Mouse (Mus musculus) liver, embryonic 15.5 days (tissue): ENCODE measurements around the gene Zwint. TPM values are rescaled to one million over a fixed set of nuclear protein-coding genes. Genes with fewer than 3 reads are reported as not detected.
A peak's percentile ranks its signal among the peaks of the same experiment; 100 is the strongest.

ENCODE experiments used
- ATAC-seq: fragments of 200-750 bp; cut with Nextera tagmentation; 2 replicates; pipeline ENCODE4 v1.8.0; 2017; ENCODE audit warnings: moderate number of reproducible peaks, mild to moderate bottlenecking, moderate library complexity; ENCODE audit not compliant: insufficient read depth
- H3K27ac ChIP-seq: fragments of 300-500 bp; sonication (generic); replicated peaks from 2 replicates; pipeline ENCODE4 v1.5.1; 2015; ENCODE audit warnings: mild to moderate bottlenecking, inconsistent platforms
- H3K27me3 ChIP-seq: fragments of 300-500 bp; sonication (generic); 2 replicates; pipeline ENCODE4 v1.6.1; 2015; ENCODE audit warnings: mild to moderate bottlenecking, inconsistent platforms
- H3K36me3 ChIP-seq: fragments of 300-500 bp; sonication (generic); replicated peaks from 2 replicates; pipeline ENCODE4 v1.6.1; 2015; ENCODE audit warnings: moderate library complexity, mild to moderate bottlenecking, inconsistent platforms
- H3K4me1 ChIP-seq: fragments of 300-500 bp; sonication (generic); replicated peaks from 2 replicates; pipeline ENCODE4 v1.6.1; 2015; ENCODE audit warnings: inconsistent platforms
- H3K4me2 ChIP-seq: fragments of 300-500 bp; sonication (generic); 2 replicates; pipeline ENCODE4 v1.6.1; 2015; ENCODE audit warnings: moderate library complexity, mild to moderate bottlenecking, inconsistent platforms
- H3K4me3 ChIP-seq: fragments of 300-500 bp; sonication (generic); replicated peaks from 2 replicates; pipeline ENCODE4 v1.5.1; 2015; ENCODE audit warnings: mild to moderate bottlenecking, inconsistent platforms
- H3K9ac ChIP-seq: fragments of 300-500 bp; sonication (generic); 2 replicates; pipeline ENCODE4 v1.6.1; 2015; ENCODE audit warnings: moderate library complexity, mild to moderate bottlenecking, inconsistent platforms
- H3K9me3 ChIP-seq: fragments of 300-500 bp; sonication (generic); replicated peaks from 2 replicates; pipeline ENCODE4 v1.6.1; 2016; ENCODE audit warnings: inconsistent platforms
- WGBS: fragments of 180-500 bp; shearing (Covaris S2); methylation state at CpG from one replicate; pipeline ENCODE4 v1.1.7; 2015; ENCODE audit warnings: mixed read lengths; ENCODE audit not compliant: insufficient replicate concordance; 5-methylcytosine and 5-hydroxymethylcytosine counted together
- polyA plus RNA-seq: library from polyadenylated mRNA; unstranded; fragments of >200 nt; fragmentation: Nextera tagmentation; extraction: Ambion mirVana; gene quantifications from 2 replicates; pipeline ENCODE4 v1.2.1, GENCODE M21; 2015

Zwint gene
- 141 and 148 TPM in 2 replicates for polyA plus RNA-seq

DNA sequence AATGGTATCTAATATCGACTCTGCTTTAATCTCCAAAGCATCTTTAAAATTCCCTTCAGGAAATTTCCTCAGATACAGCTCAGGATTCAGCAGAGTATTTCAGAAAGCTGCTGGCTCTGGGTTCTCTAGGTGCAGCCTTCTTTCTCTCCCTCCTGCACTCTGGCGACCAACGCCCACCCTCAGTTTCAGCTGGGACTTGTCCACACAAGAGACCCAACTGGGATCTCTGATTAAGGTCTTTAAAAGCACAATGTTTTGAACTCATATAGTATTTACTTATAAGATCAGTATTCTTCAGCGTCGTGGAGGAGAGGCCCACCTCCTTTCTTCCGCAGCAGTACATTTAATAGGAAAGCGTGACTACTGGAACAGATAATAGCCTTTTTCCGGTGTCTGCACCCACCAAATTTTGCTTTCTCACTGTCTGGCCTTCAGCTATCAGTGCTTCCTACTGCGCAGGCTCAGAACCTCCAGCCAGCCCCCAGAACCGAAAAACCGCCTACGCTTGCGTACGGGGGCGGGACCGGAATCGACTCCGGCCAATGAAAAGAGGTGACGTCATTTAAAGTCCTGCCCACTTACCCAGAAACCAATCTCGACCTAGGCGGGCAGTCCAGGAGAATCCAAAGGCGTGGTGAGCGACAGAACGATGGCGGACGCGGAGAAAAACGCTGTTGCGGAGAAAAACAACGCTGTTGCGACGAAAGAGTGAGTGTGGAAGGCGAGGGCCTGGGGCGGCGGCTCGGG lies at the start of gene Zwint:
Gene Zwint, plus strand, starts transcription at position 576 of the 747 bp plus-strand sequence.
- Histone ChIP-seq H3K4me3 (peak within 1 kb of the TSS; percentile 80), H3K27ac (peak within 1 kb of the TSS; percentile 97), H3K27me3 (no peaks in the 10 kb centered on the region), H3K9ac (peak within 1 kb of the TSS; percentile 71), H3K36me3 (peaks cover 33% of the 10 kb centered on the region), H3K9me3 (no peaks in the 10 kb centered on the region), H3K4me1 (peaks cover 22% of the 10 kb centered on the region), H3K4me2 (peak within 1 kb of the TSS; percentile 71)
- WGBS = 2% methylated on average over 36 of the region's 36 CpGs
- ATAC-seq = peak; percentile 97

DNA sequence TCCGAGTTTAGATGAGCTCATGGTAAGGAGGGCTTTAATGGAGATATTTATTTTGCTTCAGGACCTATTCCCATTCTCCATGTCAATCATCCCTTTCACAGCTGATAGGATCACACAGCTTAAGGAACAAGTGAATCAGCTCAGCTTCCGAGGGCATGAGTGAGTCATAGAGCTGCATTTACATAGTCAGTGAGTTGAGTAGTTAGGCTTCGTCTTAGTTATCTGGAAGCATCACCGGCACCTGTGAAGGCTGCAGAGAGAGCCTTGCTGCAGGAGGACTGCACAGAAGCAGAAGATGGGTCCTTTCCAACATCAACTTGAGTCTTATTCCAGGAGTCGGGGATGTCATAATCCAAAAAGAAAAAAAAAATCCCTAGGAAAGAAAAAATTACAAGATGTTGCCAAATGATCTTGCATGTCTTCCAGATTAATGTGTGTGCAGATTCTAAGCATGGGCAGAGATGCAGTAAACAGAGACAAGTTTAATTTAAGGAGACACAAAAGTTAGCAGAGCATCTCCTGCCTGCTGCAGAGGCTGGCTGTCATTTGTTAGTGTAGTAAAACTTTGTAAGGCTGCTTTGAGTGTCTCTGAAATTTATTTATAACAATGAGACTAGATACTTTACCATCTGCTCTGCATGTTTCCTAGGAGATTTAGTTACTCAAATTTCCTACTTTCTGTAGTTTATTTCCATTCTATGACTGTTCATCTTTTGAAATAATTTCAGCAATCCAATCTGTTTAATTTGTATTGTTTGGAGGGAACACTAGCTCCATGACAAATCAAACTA lies 41.3 kb upstream of the Zwint start:
- Histone ChIP-seq H3K27me3 (no peaks in the 10 kb centered on the region), H3K27ac (no peak overlapping the region), H3K36me3 (no peaks in the 10 kb centered on the region), H3K4me1 (no peaks in the 10 kb centered on the region), H3K4me3 (no peak overlapping the region), H3K9me3 (no peaks in the 10 kb centered on the region), H3K9ac (no peak overlapping the region), H3K4me2 (no peak overlapping the region)
- ATAC-seq = no peak
- WGBS = 59% methylated on average over 5 of the region's 5 CpGs

DNA sequence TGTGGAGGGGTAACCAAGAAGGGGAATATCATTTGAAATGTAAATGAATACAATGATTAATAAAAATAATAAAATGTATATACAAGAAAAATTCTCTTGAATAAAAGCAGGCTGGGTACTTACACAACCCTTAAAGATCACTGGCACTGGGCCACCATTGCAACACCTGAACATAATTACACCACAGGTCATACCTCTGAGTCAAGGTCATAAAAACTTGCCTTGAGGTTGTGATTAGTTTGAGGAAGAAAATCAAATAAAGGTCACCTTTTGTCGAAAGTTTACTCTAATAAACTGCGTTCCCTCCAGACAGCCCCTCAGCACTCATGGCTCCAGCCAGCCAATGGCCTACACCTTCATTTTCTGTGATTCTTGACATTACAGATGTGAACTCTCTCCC lies 38.5 kb upstream of the Zwint start:
- no peaks in the 10 kb centered on the region for H3K36me3 ChIP-seq
- ATAC-seq = no peak
- WGBS = 60% methylated on average over 2 of the region's 2 CpGs

DNA sequence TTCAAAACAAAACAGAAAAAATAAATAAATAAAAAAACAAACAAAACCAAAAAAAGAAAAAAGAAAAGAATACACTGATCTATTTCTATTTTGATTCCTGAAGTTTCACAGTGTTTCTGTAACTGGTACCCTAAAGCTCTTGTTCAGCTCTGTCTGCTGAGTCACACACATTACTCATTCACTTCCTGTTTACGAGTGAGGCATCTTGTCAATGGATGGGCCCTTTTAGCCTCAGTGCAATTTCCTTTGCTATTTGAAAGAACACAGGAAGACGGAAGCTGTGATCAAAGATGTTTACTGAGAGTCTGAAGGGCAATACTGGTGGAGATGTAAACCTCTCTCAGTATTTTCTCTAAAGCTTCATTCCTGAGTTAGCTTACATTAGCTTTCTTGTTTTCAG lies 34.1 kb upstream of the Zwint start:
- H3K4me2 ChIP-seq = no peak overlapping the region
- no peak overlapping the region for H3K27ac ChIP-seq
- H3K9me3 ChIP-seq = no peaks in the 10 kb centered on the region
- H3K36me3 ChIP-seq = no peaks in the 10 kb centered on the region
- H3K4me3 ChIP-seq = no peak overlapping the region
- 28% methylated on average over 2 of the region's 2 CpGs for WGBS
- no peak for ATAC-seq
- H3K9ac ChIP-seq = no peak overlapping the region
- H3K4me1 ChIP-seq = no peaks in the 10 kb centered on the region
- no peaks in the 10 kb centered on the region for H3K27me3 ChIP-seq

More for the DNA sequence above, 38.5 kb upstream of the Zwint start:
- Histone ChIP-seq H3K9me3 (no peaks in the 10 kb centered on the region), H3K27me3 (no peaks in the 10 kb centered on the region), H3K4me3 (no peak overlapping the region), H3K9ac (no peak overlapping the region), H3K4me2 (no peak overlapping the region), H3K4me1 (no peaks in the 10 kb centered on the region), H3K27ac (no peak overlapping the region)

DNA sequence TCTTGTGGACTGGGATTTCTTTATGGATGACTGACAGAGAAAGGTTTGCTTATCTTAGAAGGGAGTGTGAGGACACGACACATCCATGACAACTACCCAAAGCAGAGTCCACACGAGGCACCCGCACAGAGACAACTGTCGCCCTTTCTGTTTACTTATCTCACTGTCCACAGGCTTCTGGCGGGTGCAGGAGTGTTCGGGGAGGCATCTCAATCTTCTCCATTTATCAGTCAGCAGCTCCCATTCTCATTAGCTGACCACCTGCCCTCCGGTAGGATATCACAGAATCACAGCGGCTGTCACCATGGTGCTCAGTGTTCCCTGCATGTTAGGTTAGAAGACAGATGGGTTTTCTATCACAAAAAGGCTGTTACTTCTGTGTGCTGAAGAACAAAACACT lies 31.1 kb upstream of the Zwint start:
- Histone ChIP-seq H3K36me3 (no peaks in the 10 kb centered on the region), H3K9ac (no peak overlapping the region), H3K4me1 (no peaks in the 10 kb centered on the region), H3K27ac (no peak overlapping the region), H3K27me3 (no peaks in the 10 kb centered on the region), H3K4me3 (no peak overlapping the region), H3K9me3 (no peaks in the 10 kb centered on the region), H3K4me2 (no peak overlapping the region)
- WGBS = 18% methylated on average over 8 of the region's 8 CpGs
- ATAC-seq = peak; percentile 42; the same call in 1 of the 2 replicates

DNA sequence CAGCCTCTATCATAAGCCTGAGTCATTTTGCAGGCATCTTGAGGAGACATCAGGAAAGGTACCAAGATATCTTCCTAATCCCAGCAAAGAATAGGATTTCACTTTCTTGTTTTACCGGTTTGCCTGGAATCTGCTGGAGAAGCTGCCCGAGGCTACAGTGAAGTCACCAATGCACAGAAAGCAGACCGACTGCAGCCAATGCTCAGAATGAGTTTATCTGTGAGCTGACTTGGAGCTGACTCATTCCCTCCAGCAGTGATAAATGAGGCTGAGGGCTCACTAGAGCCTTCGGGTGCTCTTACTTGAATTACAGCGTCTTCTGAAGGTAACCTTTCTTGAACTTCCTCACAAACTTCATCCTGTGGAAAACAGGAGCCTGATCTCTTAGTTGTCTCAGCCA lies 20.5 kb upstream of the Zwint start:
- H3K36me3 ChIP-seq = no peaks in the 10 kb centered on the region
- no peak overlapping the region for H3K4me2 ChIP-seq
- no peak overlapping the region for H3K4me3 ChIP-seq
- 29% methylated on average over 5 of the region's 5 CpGs for WGBS
- no peak for ATAC-seq
- no peaks in the 10 kb centered on the region for H3K9me3 ChIP-seq
- H3K9ac ChIP-seq = no peak overlapping the region
- no peaks in the 10 kb centered on the region for H3K4me1 ChIP-seq
- H3K27me3 ChIP-seq = no peaks in the 10 kb centered on the region
- H3K27ac ChIP-seq = no peak overlapping the region

DNA sequence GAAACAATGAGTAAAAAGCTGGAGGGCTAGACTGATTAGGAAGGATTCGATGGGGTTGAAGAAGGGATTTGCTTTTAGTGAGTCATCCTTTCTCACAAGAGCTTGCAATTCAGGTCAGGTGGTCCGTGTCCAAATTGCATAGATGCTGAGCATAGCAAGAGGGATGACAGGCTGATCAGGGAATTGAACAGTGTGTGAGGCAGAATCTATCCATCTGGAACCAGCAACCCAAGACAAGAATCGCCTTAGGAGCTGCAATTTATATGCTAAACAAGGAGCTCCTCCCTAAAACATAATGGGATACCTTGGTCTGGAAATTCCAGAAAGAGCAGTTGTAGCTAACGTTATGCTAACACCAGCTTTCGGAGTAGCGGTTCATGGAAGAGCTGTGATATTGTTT lies 3.8 kb upstream of the Zwint start:
- 61% methylated on average over 6 of the region's 6 CpGs for WGBS
- H3K4me3 ChIP-seq = no peak overlapping the region
- H3K27ac ChIP-seq = no peak overlapping the region
- ATAC-seq = no peak
- H3K9me3 ChIP-seq = no peaks in the 10 kb centered on the region
- no peak overlapping the region for H3K9ac ChIP-seq
- H3K27me3 ChIP-seq = no peaks in the 10 kb centered on the region
- no peak overlapping the region for H3K4me2 ChIP-seq
- H3K4me1 ChIP-seq = peaks cover 15% of the 10 kb centered on the region
- no peaks in the 10 kb centered on the region for H3K36me3 ChIP-seq

DNA sequence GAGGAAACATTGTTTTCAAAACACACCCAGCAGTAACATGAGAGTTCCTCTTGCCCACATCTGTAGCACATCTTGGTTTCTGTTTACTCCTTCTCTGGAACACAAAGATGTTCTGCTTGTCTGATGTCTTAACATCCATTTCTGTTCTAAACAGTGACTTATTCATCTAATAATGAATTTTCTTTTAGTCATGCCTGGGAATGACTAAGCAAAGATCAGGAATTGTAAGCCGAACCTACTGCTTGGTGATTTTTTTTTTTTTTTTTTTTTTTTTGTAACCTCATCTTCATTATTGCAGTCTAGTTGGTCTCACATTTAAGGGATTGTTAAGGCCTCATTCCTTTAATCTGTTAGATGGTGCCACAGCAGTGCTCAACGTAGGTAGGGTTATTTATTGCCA lies 848 bp upstream of the Zwint start:
- ATAC-seq = no peak
- WGBS = 37% methylated on average over 2 of the region's 2 CpGs
- Histone ChIP-seq H3K27ac (peak overlapping the region; percentile 91), H3K4me1 (peaks cover 22% of the 10 kb centered on the region), H3K9me3 (no peaks in the 10 kb centered on the region), H3K4me2 (peak overlapping the region; percentile 71), H3K9ac (peak overlapping the region; percentile 26; the same call in 1 of the 2 replicates), H3K36me3 (peaks cover 28% of the 10 kb centered on the region), H3K27me3 (no peaks in the 10 kb centered on the region), H3K4me3 (peak overlapping the region; percentile 80)

DNA sequence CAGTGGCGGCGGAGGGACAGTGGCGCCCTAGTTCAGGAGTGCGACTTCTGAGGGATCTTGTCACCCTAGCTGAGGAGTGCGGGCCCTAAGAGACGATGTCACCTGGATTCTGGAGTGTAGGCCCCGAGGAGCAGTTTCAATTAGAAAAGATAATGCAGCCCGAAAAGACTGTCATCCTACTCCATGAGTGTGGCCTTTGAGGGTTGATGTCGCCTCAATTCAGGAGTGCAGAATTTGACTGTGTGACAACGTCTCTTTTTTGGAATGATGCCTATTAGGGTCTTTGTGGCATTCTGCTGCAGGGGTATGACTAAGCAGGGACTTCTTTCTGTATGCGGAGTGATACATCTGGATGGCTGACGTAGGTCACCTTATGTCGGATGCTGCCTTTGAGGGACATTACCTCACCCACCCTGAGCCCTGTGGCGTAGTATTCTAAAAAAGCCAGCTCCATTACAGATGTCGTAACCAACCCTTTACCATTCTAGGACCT lies 418 bp downstream of the Zwint start:
- peaks cover 37% of the 10 kb centered on the region for H3K36me3 ChIP-seq
- no peaks in the 10 kb centered on the region for H3K27me3 ChIP-seq
- peak overlapping the region; percentile 71 for H3K9ac ChIP-seq
- H3K9me3 ChIP-seq = no peaks in the 10 kb centered on the region
- ATAC-seq = peak; percentile 66
- H3K4me2 ChIP-seq = peak overlapping the region; percentile 71
- H3K4me3 ChIP-seq = peak overlapping the region; percentile 80
- H3K27ac ChIP-seq = peak overlapping the region; percentile 97
- peaks cover 22% of the 10 kb centered on the region for H3K4me1 ChIP-seq
- WGBS = under 1% methylated on average over 15 of the region's 15 CpGs

DNA sequence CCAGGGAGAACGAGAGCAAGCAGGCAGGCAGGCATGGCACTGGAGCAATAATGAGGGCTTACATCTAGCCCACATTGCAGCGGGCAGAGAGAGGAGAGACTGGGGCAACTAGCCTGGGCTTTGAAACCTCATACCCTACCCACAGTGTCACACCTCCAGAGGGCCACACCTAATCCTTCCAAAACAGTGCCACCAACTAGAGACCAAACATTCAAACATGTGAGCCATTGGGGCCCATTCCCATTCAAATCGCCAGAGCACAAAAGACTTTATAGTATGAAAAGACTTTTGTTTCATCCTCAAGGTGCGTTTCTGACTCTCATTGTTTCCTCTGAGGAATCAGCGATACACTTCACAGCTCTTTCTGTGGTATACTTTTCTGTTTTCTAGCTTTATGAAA lies 4.6 kb downstream of the Zwint start:
- Histone ChIP-seq H3K9me3 (no peaks in the 10 kb centered on the region), H3K27me3 (no peaks in the 10 kb centered on the region), H3K4me3 (no peak overlapping the region), H3K4me2 (no peak overlapping the region), H3K36me3 (peaks cover 72% of the 10 kb centered on the region), H3K9ac (no peak overlapping the region), H3K27ac (no peak overlapping the region), H3K4me1 (peaks cover 16% of the 10 kb centered on the region)
- ATAC-seq = no peak
- 89% methylated on average over 5 of the region's 5 CpGs for WGBS

DNA sequence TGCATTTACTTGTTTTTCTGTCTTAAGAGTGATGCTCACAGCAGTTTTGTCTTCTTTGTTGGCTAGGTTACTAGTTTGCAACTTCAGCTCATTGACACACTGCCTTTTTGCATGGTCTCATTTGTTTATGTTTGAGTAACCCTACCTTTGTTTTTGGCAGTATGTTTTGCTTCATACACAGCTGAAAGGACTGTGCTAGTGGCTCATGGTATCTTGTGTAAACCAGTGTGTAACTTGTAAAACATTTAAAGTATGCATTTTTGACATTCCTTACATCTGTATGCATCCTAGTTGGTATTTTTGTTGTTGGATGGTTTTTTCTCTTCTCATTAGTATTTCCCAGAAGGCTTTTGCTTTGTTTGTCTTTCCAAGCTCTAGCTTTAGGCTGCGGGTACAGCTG lies 5.7 kb downstream of the Zwint start:
- H3K27me3 ChIP-seq = no peaks in the 10 kb centered on the region
- ATAC-seq = no peak
- H3K4me3 ChIP-seq = no peak overlapping the region
- H3K36me3 ChIP-seq = peaks cover 81% of the 10 kb centered on the region
- H3K9me3 ChIP-seq = no peaks in the 10 kb centered on the region
- no peak overlapping the region for H3K27ac ChIP-seq
- H3K9ac ChIP-seq = no peak overlapping the region
- H3K4me2 ChIP-seq = no peak overlapping the region
- H3K4me1 ChIP-seq = peaks cover 12% of the 10 kb centered on the region
- WGBS = 91% methylated on average over 1 of the region's 1 CpGs
